Mouse (Mus musculus): ENCODE results near the gene Sh3bgrl2. TPM values are rescaled to one million over a fixed set of nuclear protein-coding genes. Genes with fewer than 3 reads are reported as not detected.

Gene Sh3bgrl2
- polyA plus RNA-seq, 1 experiment = 3.4 TPM

- H3K79me3 ChIP-seq (ENCODE audit: low read depth) = peaks cover 8% of the 10 kb centered on the region
- no peak overlapping the region for H3K4me3 ChIP-seq (ENCODE audit: insufficient read depth, poor library complexity, severe bottlenecking)
- TF ChIP-seq MYOD1 (IDR thresholded peaks at IDR 0.05; ENCODE audit: control insufficient read depth, insufficient read length, low read depth) = no peak
- no peak for TF ChIP-seq MAX (IDR thresholded peaks at IDR 0.05)
- no peak for TF ChIP-seq MYOG (IDR thresholded peaks at IDR 0.05; ENCODE audit: control insufficient read depth, extremely low read depth, insufficient read length)
- TF ChIP-seq CEBPB (IDR thresholded peaks at IDR 0.05; ENCODE audit: low read depth) = no peak
- no peak for TF ChIP-seq CTCF (IDR thresholded peaks at IDR 0.05; ENCODE audit: control insufficient read depth, insufficient read depth, insufficient read length)
- no peak for TF ChIP-seq FOSL1 (IDR thresholded peaks at IDR 0.05; ENCODE audit: insufficient read depth, low read length, poor library complexity, severe bottlenecking)
- TF ChIP-seq USF1 (IDR thresholded peaks at IDR 0.05; ENCODE audit: low read depth) = no peak
- no peak overlapping the region for H3ac ChIP-seq (ENCODE audit: control insufficient read depth, insufficient read length, low read depth)
- no peaks in the 10 kb centered on the region for H3K36me3 ChIP-seq (ENCODE audit: control insufficient read depth, insufficient read depth)
- no peaks in the 10 kb centered on the region for H3K79me2 ChIP-seq (ENCODE audit: control insufficient read depth, insufficient read depth)
- H3K27me3 ChIP-seq (ENCODE audit: control insufficient read depth, insufficient read depth, insufficient read length) = no peaks in the 10 kb centered on the region
These were observed 14.8 kb downstream of the Sh3bgrl2 start for GRCm38 (mm10) chr9:83562889-83563288.

DNA sequence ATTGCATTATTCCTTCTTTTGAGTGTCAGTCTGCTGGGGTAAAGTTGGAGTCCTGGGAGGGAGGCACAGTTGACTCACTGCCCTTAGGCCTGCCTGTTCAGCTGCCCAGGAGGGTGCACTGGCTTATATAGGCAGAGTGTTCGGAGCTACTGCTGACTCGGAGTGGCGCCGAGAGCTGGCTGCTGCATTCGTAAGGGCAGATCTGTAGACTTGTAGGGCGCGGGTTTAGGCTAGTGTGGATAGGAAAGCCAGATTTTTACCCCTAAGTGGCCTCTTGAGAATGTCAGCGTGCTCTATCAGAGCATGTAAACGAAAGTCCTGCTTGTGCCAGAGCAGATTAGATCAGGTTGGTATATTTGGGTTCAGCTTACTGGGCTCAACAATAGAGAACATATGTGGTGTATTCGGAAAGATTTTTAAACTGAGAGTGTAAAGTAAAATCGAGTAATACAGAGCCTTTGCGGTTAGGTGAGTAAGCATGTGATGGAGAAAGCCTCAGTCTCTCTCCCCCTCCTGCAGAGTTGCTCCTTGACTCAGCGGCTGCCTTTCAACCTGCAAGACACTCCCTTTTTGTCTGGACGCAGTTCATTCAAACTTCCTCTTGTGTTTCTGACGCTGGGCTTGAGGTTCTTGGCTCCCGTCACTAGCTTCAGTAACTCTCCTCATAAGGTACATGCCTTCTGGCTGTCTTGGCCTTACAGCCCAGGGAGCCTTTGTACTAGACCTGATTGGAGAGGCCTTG, 15.9 kb downstream of the Sh3bgrl2 start:
- Histone ChIP-seq H3K27me3 (ENCODE audit: control insufficient read depth, insufficient read depth, insufficient read length) (no peaks in the 10 kb centered on the region), H3ac (ENCODE audit: control insufficient read depth, insufficient read length, low read depth) (no peak overlapping the region)
- no peak for TF ChIP-seq FOSL1 (IDR thresholded peaks at IDR 0.05; ENCODE audit: insufficient read depth, low read length, poor library complexity, severe bottlenecking)
- no peak for TF ChIP-seq MYOD1 (IDR thresholded peaks at IDR 0.05; ENCODE audit: control insufficient read depth, insufficient read length, low read depth)
- TF ChIP-seq CEBPB (IDR thresholded peaks at IDR 0.05; ENCODE audit: low read depth) = no peak
- TF ChIP-seq MYOG (IDR thresholded peaks at IDR 0.05; ENCODE audit: control insufficient read depth, extremely low read depth, insufficient read length) = no peak
- TF ChIP-seq MAX (IDR thresholded peaks at IDR 0.05) = no peak
- TF ChIP-seq USF1 (IDR thresholded peaks at IDR 0.05; ENCODE audit: low read depth) = no peak
- TF ChIP-seq CTCF (IDR thresholded peaks at IDR 0.05; ENCODE audit: control insufficient read depth, insufficient read depth, insufficient read length) = no peak

GRCm38 (mm10) chr9:83564934-83565652, 17.0 kb downstream of the Sh3bgrl2 start:
- Histone ChIP-seq H3K79me3 (ENCODE audit: low read depth) (peaks cover 5% of the 10 kb centered on the region), H3ac (ENCODE audit: control insufficient read depth, insufficient read length, low read depth) (no peak overlapping the region), H3K4me3 (ENCODE audit: insufficient read depth, poor library complexity, severe bottlenecking) (no peak overlapping the region), H3K79me2 (ENCODE audit: control insufficient read depth, insufficient read depth) (no peaks in the 10 kb centered on the region), H3K36me3 (ENCODE audit: control insufficient read depth, insufficient read depth) (no peaks in the 10 kb centered on the region), H3K27me3 (ENCODE audit: control insufficient read depth, insufficient read depth, insufficient read length) (no peaks in the 10 kb centered on the region)
- TF ChIP-seq MYOD1 (IDR thresholded peaks at IDR 0.05; ENCODE audit: control insufficient read depth, insufficient read length, low read depth) (no peak), CTCF (IDR thresholded peaks at IDR 0.05; ENCODE audit: control insufficient read depth, insufficient read depth, insufficient read length) (no peak), USF1 (IDR thresholded peaks at IDR 0.05; ENCODE audit: low read depth) (no peak), CEBPB (IDR thresholded peaks at IDR 0.05; ENCODE audit: low read depth) (no peak), MYOG (IDR thresholded peaks at IDR 0.05; ENCODE audit: control insufficient read depth, extremely low read depth, insufficient read length) (no peak), MAX (IDR thresholded peaks at IDR 0.05) (no peak), FOSL1 (IDR thresholded peaks at IDR 0.05; ENCODE audit: insufficient read depth, low read length, poor library complexity, severe bottlenecking) (no peak)

More for the DNA sequence above, 15.9 kb downstream of the Sh3bgrl2 start:
- Histone ChIP-seq H3K4me3 (ENCODE audit: insufficient read depth, poor library complexity, severe bottlenecking) (no peak overlapping the region), H3K79me2 (ENCODE audit: control insufficient read depth, insufficient read depth) (no peaks in the 10 kb centered on the region), H3K36me3 (ENCODE audit: control insufficient read depth, insufficient read depth) (no peaks in the 10 kb centered on the region), H3K79me3 (ENCODE audit: low read depth) (peaks cover 5% of the 10 kb centered on the region)

GRCm38 (mm10) chr9:83566141-83566540, 18.0 kb downstream of the Sh3bgrl2 start:
- TF ChIP-seq MYOD1 (IDR thresholded peaks at IDR 0.05; ENCODE audit: control insufficient read depth, insufficient read length, low read depth) (no peak), MYOG (IDR thresholded peaks at IDR 0.05; ENCODE audit: control insufficient read depth, extremely low read depth, insufficient read length) (no peak), USF1 (IDR thresholded peaks at IDR 0.05; ENCODE audit: low read depth) (no peak)
- Histone ChIP-seq H3K27me3 (ENCODE audit: control insufficient read depth, insufficient read depth, insufficient read length) (no peaks in the 10 kb centered on the region), H3K79me2 (ENCODE audit: control insufficient read depth, insufficient read depth) (no peaks in the 10 kb centered on the region), H3K4me3 (ENCODE audit: insufficient read depth, poor library complexity, severe bottlenecking) (no peak overlapping the region), H3K36me3 (ENCODE audit: control insufficient read depth, insufficient read depth) (no peaks in the 10 kb centered on the region), H3ac (ENCODE audit: control insufficient read depth, insufficient read length, low read depth) (no peak overlapping the region), H3K79me3 (ENCODE audit: low read depth) (no peaks in the 10 kb centered on the region)

DNA sequence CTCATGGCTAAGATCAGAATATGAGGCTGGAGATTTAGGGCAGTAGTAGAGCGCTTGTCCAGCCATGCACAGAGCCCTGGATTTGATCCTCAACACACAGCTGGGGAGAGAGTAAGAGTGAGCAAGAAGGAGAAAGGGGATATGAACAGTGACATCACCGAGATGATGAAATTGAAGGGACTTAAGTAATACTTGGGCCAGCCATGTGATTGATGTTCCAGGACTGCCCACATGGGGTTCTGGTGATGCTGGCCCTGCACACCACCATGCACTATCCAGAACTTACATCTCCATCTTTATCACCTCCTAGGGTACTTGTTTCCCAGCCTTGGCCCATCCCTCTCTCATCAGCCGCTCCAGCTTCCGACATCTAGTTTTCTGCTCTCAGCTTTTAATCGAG, 20.0 kb downstream of the Sh3bgrl2 start:
- Histone ChIP-seq H3K79me2 (ENCODE audit: control insufficient read depth, insufficient read depth) (no peaks in the 10 kb centered on the region), H3K4me3 (ENCODE audit: insufficient read depth, poor library complexity, severe bottlenecking) (no peak overlapping the region), H3K36me3 (ENCODE audit: control insufficient read depth, insufficient read depth) (no peaks in the 10 kb centered on the region), H3K27me3 (ENCODE audit: control insufficient read depth, insufficient read depth, insufficient read length) (no peaks in the 10 kb centered on the region), H3ac (ENCODE audit: control insufficient read depth, insufficient read length, low read depth) (no peak overlapping the region), H3K79me3 (ENCODE audit: low read depth) (no peaks in the 10 kb centered on the region)
- TF ChIP-seq CEBPB (IDR thresholded peaks at IDR 0.05; ENCODE audit: low read depth) = no peak
- no peak for TF ChIP-seq MYOD1 (IDR thresholded peaks at IDR 0.05; ENCODE audit: control insufficient read depth, insufficient read length, low read depth)
- TF ChIP-seq CTCF (IDR thresholded peaks at IDR 0.05; ENCODE audit: control insufficient read depth, insufficient read depth, insufficient read length) = no peak
- no peak for TF ChIP-seq USF1 (IDR thresholded peaks at IDR 0.05; ENCODE audit: low read depth)
- TF ChIP-seq FOSL1 (IDR thresholded peaks at IDR 0.05; ENCODE audit: insufficient read depth, low read length, poor library complexity, severe bottlenecking) = no peak
- no peak for TF ChIP-seq MYOG (IDR thresholded peaks at IDR 0.05; ENCODE audit: control insufficient read depth, extremely low read depth, insufficient read length)
- no peak for TF ChIP-seq MAX (IDR thresholded peaks at IDR 0.05)
